In genomic region chr11:101338123-101338760, GRCm38 (mm10) we compare ENCODE assay signal across 8 mouse cellular contexts. TPM values are rescaled to one million over a fixed set of nuclear protein-coding genes. Genes with fewer than 3 reads are reported as not detected.
DNase-seq lines count a peak whose midpoint lies in the region; ATAC-seq lines count a peak whose summit lies in the region.

No protein-coding gene starts in this region.

- peak overlapping the region; percentile 49 for H3K4me3 ChIP-seq in hindbrain, embryonic 10.5 days

- no peak; the same call in 1 of the 2 replicates for ATAC-seq in cerebellum, adult (ENCODE audit: insufficient number of reproducible peaks, low FRiP score, low TSS enrichment)

- no peaks in the 10 kb centered on the region for H3K36me3 ChIP-seq in hindbrain, embryonic 10.5 days

- peak; percentile 41 for DNase-seq in cerebellum, adult 9-11 months
- peak; percentile 61 for DNase-seq in 416B (ENCODE audit: low read depth)
- DNase-seq in cerebellum, postnatal 25 days, result peak; percentile 47 to 53
- DNase-seq in hindbrain, embryonic 10.5 days (ENCODE audit: low spot score), result peak; percentile 69
- DNase-seq in lung, postnatal 10 days, result peak; percentile 49
- DNase-seq in right cerebral cortex, adult 2 months (ENCODE audit: low spot score in 2 of 2), result no peak
- DNase-seq in urinary bladder, postnatal 10 days (ENCODE audit: low spot score), result no peak

- no peaks in the 10 kb centered on the region for H3K9me3 ChIP-seq in hindbrain, embryonic 10.5 days

- H3K4me1 ChIP-seq in hindbrain, embryonic 10.5 days (replicated peaks), result peaks cover 41% of the 10 kb centered on the region

- peak overlapping the region; percentile 82 for H3K27ac ChIP-seq in hindbrain, embryonic 10.5 days

- H3K27me3 ChIP-seq in hindbrain, embryonic 10.5 days (ENCODE audit: insufficient read depth, poor library complexity, severe bottlenecking), result no peaks in the 10 kb centered on the region

- 1% methylated on average over 9 of the region's 9 CpGs for WGBS in hindbrain, embryonic 10.5 days

RNA-seq across cellular contexts. Expression of gene Aoc3, which starts 7.8 kb away (rescaled TPM):
- polyA plus RNA-seq in hindbrain, embryonic 10.5 days (2016; fragmentation: Nextera tagmentation; extraction: Ambion mirVana), result 0.06 TPM in 1 of 2 replicates, not detected in the other

RNA-seq across cellular contexts. Expression of gene Aoc2, which starts 13.4 kb away (rescaled TPM):
- polyA plus RNA-seq in hindbrain, embryonic 10.5 days (2016; fragmentation: Nextera tagmentation; extraction: Ambion mirVana), result 1.5 and 2.1 TPM in 2 replicates

RNA-seq across cellular contexts. Expression of gene Psme3, which starts 22.2 kb away (rescaled TPM):
- 166 and 190 TPM in 2 replicates for polyA plus RNA-seq in hindbrain, embryonic 10.5 days (2016; fragmentation: Nextera tagmentation; extraction: Ambion mirVana)

RNA-seq across cellular contexts. Expression of gene G6pc, which starts 29.1 kb away (rescaled TPM):
- polyA plus RNA-seq in hindbrain, embryonic 10.5 days (2016; fragmentation: Nextera tagmentation; extraction: Ambion mirVana), result not detected in 2 replicates

RNA-seq across cellular contexts. Expression of gene Becn1, which starts 36.2 kb away (rescaled TPM):
- polyA plus RNA-seq in hindbrain, embryonic 10.5 days (2016; fragmentation: Nextera tagmentation; extraction: Ambion mirVana), result 153 and 166 TPM in 2 replicates

Comparison
In these comparisons a context has a peak if more than half of its experiments do, and no peak if none do; other contexts are left out.
1. DNase-seq: peak in cerebellum, adult 9-11 months (single experiment), 416B (single experiment), cerebellum, postnatal 25 days (2 of 2), hindbrain, embryonic 10.5 days (single experiment) and lung, postnatal 10 days (single experiment); none in right cerebral cortex, adult 2 months (0 of 2) and urinary bladder, postnatal 10 days (single experiment).